Mouse (Mus musculus): ENCODE results near the gene Srek1ip1. TPM values are rescaled to one million over a fixed set of nuclear protein-coding genes. Genes with fewer than 3 reads are reported as not detected.

The Srek1ip1 gene
- 30.5 and 37.2 TPM in 2 replicates for polyA plus RNA-seq (2011; ENCODE audit: insufficient read length, low read depth, missing spikeins)

- no peak within 1 kb of the TSS for H3K27ac ChIP-seq (ENCODE audit: insufficient read depth, low read length)
- TF ChIP-seq POLR2A (IDR thresholded peaks at IDR 0.05; ENCODE audit: low read depth, low read length) (no peak), CTCF (IDR thresholded peaks at IDR 0.05; ENCODE audit: borderline replicate concordance, insufficient read depth, low read length) (no peak)
Observed at GRCm38 (mm10) chr13:104792184-104792583, at the start of gene Srek1ip1. TSS of gene Srek1ip1 (plus strand) at chr13:104792484.

GRCm38 (mm10) chr13:104742866-104743265 is 49.4 kb upstream of the Srek1ip1 start:
- TF ChIP-seq CTCF (IDR thresholded peaks at IDR 0.05; ENCODE audit: borderline replicate concordance, insufficient read depth, low read length) (no peak), POLR2A (IDR thresholded peaks at IDR 0.05; ENCODE audit: low read depth, low read length) (no peak)
- Histone ChIP-seq H3K4me1 (ENCODE audit: control insufficient read depth, insufficient read depth, low read length) (no peaks in the 10 kb centered on the region), H3K4me3 (ENCODE audit: insufficient read depth, low read length) (no peak overlapping the region), H3K27ac (ENCODE audit: insufficient read depth, low read length) (no peak overlapping the region)

More at GRCm38 (mm10) chr13:104792184-104792583, at the start of gene Srek1ip1:
- no peaks in the 10 kb centered on the region for H3K4me1 ChIP-seq (ENCODE audit: control insufficient read depth, insufficient read depth, low read length)
- no peak within 1 kb of the TSS for H3K4me3 ChIP-seq (ENCODE audit: insufficient read depth, low read length)

- TF ChIP-seq CTCF (IDR thresholded peaks at IDR 0.05; ENCODE audit: borderline replicate concordance, insufficient read depth, low read length), result no peak
- TF ChIP-seq POLR2A (IDR thresholded peaks at IDR 0.05; ENCODE audit: low read depth, low read length), result no peak
- Histone ChIP-seq H3K4me1 (ENCODE audit: control insufficient read depth, insufficient read depth, low read length) (no peaks in the 10 kb centered on the region), H3K27ac (ENCODE audit: insufficient read depth, low read length) (no peak overlapping the region), H3K4me3 (ENCODE audit: insufficient read depth, low read length) (no peak overlapping the region)
Observed at GRCm38 (mm10) chr13:104747032-104747431, 45.3 kb upstream of the Srek1ip1 start.

GRCm38 (mm10) chr13:104759381-104759780 is 32.9 kb upstream of the Srek1ip1 start:
- Histone ChIP-seq H3K4me1 (ENCODE audit: control insufficient read depth, insufficient read depth, low read length) (no peaks in the 10 kb centered on the region), H3K4me3 (ENCODE audit: insufficient read depth, low read length) (no peak overlapping the region), H3K27ac (ENCODE audit: insufficient read depth, low read length) (no peak overlapping the region)
- TF ChIP-seq CTCF (IDR thresholded peaks at IDR 0.05; ENCODE audit: borderline replicate concordance, insufficient read depth, low read length) (no peak), POLR2A (IDR thresholded peaks at IDR 0.05; ENCODE audit: low read depth, low read length) (no peak)

GRCm38 (mm10) chr13:104762401-104762800 is 29.9 kb upstream of the Srek1ip1 start:
- H3K4me3 ChIP-seq (ENCODE audit: insufficient read depth, low read length), result no peak overlapping the region
- no peaks in the 10 kb centered on the region for H3K4me1 ChIP-seq (ENCODE audit: control insufficient read depth, insufficient read depth, low read length)
- no peak overlapping the region for H3K27ac ChIP-seq (ENCODE audit: insufficient read depth, low read length)
- TF ChIP-seq CTCF (IDR thresholded peaks at IDR 0.05; ENCODE audit: borderline replicate concordance, insufficient read depth, low read length) (no peak), POLR2A (IDR thresholded peaks at IDR 0.05; ENCODE audit: low read depth, low read length) (no peak)

- no peaks in the 10 kb centered on the region for H3K4me1 ChIP-seq (ENCODE audit: control insufficient read depth, insufficient read depth, low read length)
- no peak overlapping the region for H3K4me3 ChIP-seq (ENCODE audit: insufficient read depth, low read length)
- no peak overlapping the region for H3K27ac ChIP-seq (ENCODE audit: insufficient read depth, low read length)
- no peak for TF ChIP-seq CTCF (IDR thresholded peaks at IDR 0.05; ENCODE audit: borderline replicate concordance, insufficient read depth, low read length)
- no peak for TF ChIP-seq POLR2A (IDR thresholded peaks at IDR 0.05; ENCODE audit: low read depth, low read length)
Observed at GRCm38 (mm10) chr13:104763193-104763592, 29.1 kb upstream of the Srek1ip1 start.

GRCm38 (mm10) chr13:104779104-104779670 is 13.1 kb upstream of the Srek1ip1 start:
- no peaks in the 10 kb centered on the region for H3K4me1 ChIP-seq (ENCODE audit: control insufficient read depth, insufficient read depth, low read length)
- H3K4me3 ChIP-seq (ENCODE audit: insufficient read depth, low read length), result no peak overlapping the region
- no peak overlapping the region for H3K27ac ChIP-seq (ENCODE audit: insufficient read depth, low read length)
- TF ChIP-seq POLR2A (IDR thresholded peaks at IDR 0.05; ENCODE audit: low read depth, low read length) (no peak), CTCF (IDR thresholded peaks at IDR 0.05; ENCODE audit: borderline replicate concordance, insufficient read depth, low read length) (no peak)

GRCm38 (mm10) chr13:104787260-104787659 is 5.0 kb upstream of the Srek1ip1 start:
- TF ChIP-seq POLR2A (IDR thresholded peaks at IDR 0.05; ENCODE audit: low read depth, low read length) (no peak), CTCF (IDR thresholded peaks at IDR 0.05; ENCODE audit: borderline replicate concordance, insufficient read depth, low read length) (no peak)
- no peak overlapping the region for H3K4me3 ChIP-seq (ENCODE audit: insufficient read depth, low read length)
- no peak overlapping the region for H3K27ac ChIP-seq (ENCODE audit: insufficient read depth, low read length)
- no peaks in the 10 kb centered on the region for H3K4me1 ChIP-seq (ENCODE audit: control insufficient read depth, insufficient read depth, low read length)

- Histone ChIP-seq H3K4me1 (ENCODE audit: control insufficient read depth, insufficient read depth, low read length) (no peaks in the 10 kb centered on the region), H3K4me3 (ENCODE audit: insufficient read depth, low read length) (no peak overlapping the region), H3K27ac (ENCODE audit: insufficient read depth, low read length) (no peak overlapping the region)
- TF ChIP-seq CTCF (IDR thresholded peaks at IDR 0.05; ENCODE audit: borderline replicate concordance, insufficient read depth, low read length), result no peak
- no peak for TF ChIP-seq POLR2A (IDR thresholded peaks at IDR 0.05; ENCODE audit: low read depth, low read length)
Observed at GRCm38 (mm10) chr13:104789663-104790062, 2.6 kb upstream of the Srek1ip1 start.

- Histone ChIP-seq H3K4me1 (ENCODE audit: control insufficient read depth, insufficient read depth, low read length) (no peaks in the 10 kb centered on the region), H3K27ac (ENCODE audit: insufficient read depth, low read length) (no peak overlapping the region), H3K4me3 (ENCODE audit: insufficient read depth, low read length) (no peak overlapping the region)
- TF ChIP-seq POLR2A (IDR thresholded peaks at IDR 0.05; ENCODE audit: low read depth, low read length), result no peak
Observed at GRCm38 (mm10) chr13:104794421-104794820, 2.1 kb downstream of the Srek1ip1 start.

Data from embryonic fibroblast, embryonic 13.5 days (primary cell).